Mouse (Mus musculus): ENCODE measurements at regions not wholly inside any gene's neighbourhood (a gene's known extent, or its start where the extent isn't known, plus 50 kb on each side); places are given as distances from the start of the nearest gene placed in this dataset.

DNA sequence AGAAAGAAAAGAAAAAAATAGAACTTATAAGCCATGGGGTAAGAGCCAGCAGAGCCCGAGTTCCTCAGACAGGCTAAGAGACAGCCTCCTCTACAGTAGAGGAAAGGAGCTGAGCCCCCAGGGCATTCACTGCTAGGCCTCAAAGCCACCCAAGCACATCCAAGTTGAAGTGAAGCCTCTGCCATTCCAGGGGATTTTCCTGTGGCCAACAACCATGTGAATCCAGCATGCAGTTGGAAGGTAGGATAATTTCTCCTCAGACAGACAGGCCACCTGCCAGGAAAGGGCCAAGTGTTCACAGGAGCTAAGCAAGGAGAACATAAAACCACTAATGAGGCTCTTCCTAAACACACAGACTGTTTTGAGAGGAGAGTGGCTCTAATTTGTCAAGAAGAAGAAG is 199.6 kb upstream of the Cdyl start:
- DNase-seq (ENCODE audit: low spot score in 2 of 2) = no peak

DNA sequence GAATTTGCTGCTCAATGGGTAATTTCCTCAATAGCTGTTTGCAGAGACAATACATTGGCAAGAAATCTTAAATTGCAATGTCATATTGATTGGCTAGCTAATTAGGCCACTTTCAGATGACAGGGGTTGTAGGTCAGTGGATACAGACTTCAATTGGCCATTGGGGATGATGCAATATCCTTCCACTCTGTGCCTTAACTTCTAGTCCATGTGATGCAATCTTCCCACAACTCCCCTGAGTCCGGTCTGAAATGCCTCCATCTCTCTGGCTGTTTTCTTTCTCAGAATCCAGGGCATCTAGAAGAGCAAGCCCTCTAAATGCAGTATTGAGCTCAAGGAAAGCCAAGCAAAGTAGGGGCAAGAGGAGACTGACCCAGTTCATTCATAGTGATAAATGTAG is 196.4 kb upstream of the Cdyl start:
- DNase-seq (ENCODE audit: low spot score in 2 of 2) = no peak

- no peak for DNase-seq (ENCODE audit: low spot score in 2 of 2)
Measured at GRCm38 (mm10) chr13:35463850-35464249, 195.8 kb upstream of the Cdyl start.

GRCm38 (mm10) chr13:35469361-35470198 is 190.1 kb upstream of the Cdyl start:
- peak in 1 of 2 experiments; percentile 45 for DNase-seq (ENCODE audit: low spot score in 2 of 2)

DNA sequence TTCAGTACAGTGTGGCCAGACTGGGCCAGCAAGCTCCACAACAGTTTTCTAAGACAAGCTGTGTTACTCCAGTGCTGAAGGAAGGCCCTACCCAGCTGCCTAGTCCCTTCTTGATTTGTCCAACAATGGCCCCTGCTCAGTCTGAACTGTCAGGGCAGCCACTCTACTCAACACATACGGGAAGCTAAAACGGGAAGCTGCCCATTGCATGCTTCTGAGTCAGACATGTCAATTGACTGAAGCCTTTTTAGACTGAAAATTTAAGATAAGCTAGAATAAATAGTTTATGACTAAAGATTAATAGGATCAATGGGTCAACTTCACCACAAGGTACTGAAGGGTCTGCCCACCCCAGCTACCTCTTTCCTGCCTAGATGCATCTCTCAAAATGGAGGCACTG is 181.4 kb upstream of the Cdyl start:
- no peak for DNase-seq (ENCODE audit: low spot score in 2 of 2)

- DNase-seq (ENCODE audit: low spot score in 2 of 2) = no peak
Measured at GRCm38 (mm10) chr13:35482340-35482739, 177.3 kb upstream of the Cdyl start.

DNA sequence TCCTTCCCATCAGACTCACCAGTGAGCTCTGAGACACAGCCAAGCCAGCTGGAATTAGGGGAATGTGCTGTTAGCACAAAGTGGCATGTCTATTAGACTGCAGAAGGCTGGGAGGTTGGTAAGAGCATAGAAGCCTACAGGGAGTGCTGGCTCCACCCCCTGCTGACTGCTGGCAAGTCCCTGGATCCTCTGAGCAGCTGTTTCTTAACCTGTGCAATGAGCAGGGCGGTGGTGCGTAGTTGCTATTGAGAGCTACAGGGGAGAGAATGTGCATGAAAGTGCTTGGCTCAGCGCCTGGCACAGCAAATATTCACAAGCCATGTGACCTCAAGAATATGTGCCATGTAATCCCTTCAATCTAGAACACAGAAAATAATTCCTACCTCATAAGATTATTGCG is 173.5 kb upstream of the Cdyl start:
- peak in 1 of 2 experiments; percentile 38 for DNase-seq (ENCODE audit: low spot score in 2 of 2)

DNA sequence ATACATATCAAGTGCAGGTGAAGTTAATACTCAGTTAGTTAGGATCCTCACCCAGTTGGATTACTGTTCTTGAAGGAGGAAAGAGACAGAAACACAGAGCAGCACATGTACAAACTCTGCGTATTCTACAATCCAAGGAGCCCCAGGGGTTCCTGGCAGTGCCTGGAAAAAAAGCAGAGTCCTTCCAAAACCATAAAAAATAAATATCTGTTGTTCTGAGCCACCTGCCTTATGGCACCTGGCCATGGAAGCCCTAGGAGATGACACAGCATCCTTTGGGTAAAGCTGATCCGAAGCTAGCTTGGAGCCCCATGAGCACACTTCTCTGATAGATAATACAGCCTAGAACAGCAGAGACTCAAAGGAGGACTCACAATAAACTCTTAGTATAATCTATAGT is 159.9 kb upstream of the Cdyl start:
- DNase-seq (ENCODE audit: low spot score in 2 of 2) = no peak

- DNase-seq (ENCODE audit: low spot score in 2 of 2) = no peak
Measured at GRCm38 (mm10) chr13:35500891-35501290, 158.7 kb upstream of the Cdyl start.

GRCm38 (mm10) chr13:35501351-35502146 is 158.1 kb upstream of the Cdyl start:
- peak in 1 of 2 experiments; percentile 44 for DNase-seq (ENCODE audit: low spot score in 2 of 2)

DNA sequence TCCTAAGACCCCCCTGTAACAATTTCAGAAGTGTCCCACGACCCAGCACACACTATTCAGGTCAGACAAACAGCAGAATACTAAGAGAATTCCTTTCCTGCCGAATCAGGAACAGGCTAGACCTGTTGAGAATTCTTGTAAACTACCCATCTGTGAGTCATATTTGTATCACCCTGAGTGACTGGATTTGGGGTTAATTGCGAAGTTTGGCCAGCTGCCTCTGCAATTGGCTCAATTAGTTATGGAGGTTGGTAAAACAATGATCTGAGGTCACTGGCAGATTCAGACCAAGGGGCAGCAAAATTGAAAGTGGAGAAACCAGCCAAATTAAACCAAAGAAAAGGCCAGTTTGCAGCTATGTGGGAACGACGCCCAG is 157.5 kb upstream of the Cdyl start:
- DNase-seq (ENCODE audit: low spot score in 2 of 2) = peak in 1 of 2 experiments; percentile 34

DNA sequence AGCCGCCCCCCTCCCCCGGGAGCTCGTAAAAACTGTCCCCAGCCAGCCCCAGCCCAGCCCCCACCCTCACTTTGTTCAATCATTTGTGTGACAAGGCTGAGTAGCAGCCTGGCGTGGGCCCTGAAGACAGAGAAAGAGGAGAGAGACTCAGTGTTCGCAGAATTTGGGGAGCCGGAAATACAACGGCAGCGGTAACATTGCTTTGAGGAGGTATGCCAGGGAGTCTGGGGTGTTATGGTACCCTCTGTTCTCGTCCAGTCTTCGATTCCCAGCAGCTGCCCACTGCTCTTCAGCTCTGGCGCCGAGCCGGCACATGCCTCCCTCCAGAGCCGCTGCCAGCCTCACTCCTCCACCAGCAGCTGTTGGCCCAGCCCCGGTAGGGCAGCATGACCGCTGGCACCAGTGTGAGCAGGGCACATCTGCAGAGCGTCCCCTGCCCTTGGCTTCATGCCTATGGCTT is 156.2 kb upstream of the Cdyl start:
- DNase-seq (ENCODE audit: low spot score in 2 of 2) = peak; percentile 60 to 78

DNA sequence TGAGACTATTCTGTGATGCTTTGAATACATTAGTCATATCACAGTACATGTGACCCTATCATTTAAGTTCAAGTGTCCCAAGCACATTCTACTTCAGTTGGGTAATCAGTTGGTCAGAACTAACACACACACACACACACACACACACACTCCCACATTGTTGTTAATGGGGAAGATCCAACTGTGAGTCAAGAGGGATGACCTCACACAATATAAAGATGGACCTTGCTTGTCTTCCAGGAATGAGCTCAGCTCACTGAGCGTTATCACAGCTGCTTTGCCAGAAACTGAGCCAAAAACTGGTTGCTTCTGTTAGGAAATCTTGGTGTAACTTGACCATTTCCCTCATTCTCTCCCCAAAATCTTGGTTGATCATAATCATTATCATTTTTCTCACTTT is 152.4 kb upstream of the Cdyl start:
- DNase-seq (ENCODE audit: low spot score in 2 of 2) = peak in 1 of 2 experiments; percentile 52

DNA sequence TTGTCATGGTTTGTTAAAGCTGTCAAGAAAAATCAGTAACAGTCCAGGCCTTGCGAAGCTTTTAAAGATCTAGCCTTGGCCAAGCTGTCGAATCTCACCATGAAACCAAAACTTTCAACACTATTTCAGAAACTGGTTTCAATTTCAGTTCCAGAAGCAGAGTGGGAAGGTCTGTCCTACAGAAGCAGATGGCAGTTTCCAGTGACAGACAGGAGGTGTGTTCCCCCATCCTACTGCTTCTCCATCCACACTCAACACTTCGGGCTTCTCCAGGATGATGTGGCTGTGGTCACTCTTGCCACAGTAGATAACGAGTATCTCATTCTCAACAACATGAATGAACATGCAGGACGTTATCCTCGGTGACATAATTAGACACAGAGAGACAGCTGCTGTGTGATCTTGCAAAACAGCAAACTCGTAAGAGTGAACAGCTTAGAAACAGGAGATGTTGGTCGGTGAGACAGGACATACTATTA is 147.6 kb upstream of the Cdyl start:
- no peak for DNase-seq (ENCODE audit: low spot score in 2 of 2)

- DNase-seq (ENCODE audit: low spot score in 2 of 2) = no peak
Measured at GRCm38 (mm10) chr13:35513120-35513519, 146.5 kb upstream of the Cdyl start.

DNA sequence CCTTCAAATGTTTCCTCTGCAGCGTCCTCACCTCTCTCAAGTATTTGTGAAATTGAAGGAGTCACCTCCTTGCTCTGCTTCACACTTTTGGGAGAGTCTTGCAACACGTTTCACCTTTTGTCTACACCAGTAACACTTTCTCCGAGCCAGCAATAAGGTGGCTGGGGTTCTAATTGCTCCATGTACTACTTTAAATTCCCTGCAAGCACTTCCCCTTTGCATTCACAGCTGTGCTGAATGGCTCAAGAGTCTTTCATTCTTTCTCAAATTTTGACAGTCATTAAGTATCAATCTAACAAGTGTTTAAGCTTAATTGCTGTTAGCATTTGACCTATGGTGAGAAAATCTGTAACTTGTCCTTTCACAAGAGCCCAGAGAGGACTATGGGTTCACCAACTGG is 144.3 kb upstream of the Cdyl start:
- no peak for DNase-seq (ENCODE audit: low spot score in 2 of 2)

- DNase-seq (ENCODE audit: low spot score in 2 of 2) = no peak
Measured at GRCm38 (mm10) chr13:35517692-35518091, 141.9 kb upstream of the Cdyl start.

DNA sequence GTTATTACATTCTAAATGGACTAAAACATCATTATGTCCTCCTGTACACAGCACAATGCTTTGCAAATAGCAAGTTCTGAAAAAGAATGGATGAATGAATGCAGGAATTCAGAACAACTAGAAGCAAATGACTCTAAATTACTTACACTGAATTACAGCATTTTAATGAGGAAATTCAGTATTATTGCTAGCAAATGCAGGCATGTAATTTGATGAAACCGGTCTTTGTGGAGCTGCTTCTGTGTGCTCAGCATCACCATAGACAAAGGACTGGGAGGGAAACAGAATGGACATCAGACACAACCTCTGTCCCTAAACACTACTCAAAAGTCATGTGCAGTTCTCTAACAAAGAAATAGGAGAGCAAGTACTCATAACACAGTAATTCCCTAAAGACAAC is 137.4 kb upstream of the Cdyl start:
- DNase-seq (ENCODE audit: low spot score in 2 of 2) = no peak

DNA sequence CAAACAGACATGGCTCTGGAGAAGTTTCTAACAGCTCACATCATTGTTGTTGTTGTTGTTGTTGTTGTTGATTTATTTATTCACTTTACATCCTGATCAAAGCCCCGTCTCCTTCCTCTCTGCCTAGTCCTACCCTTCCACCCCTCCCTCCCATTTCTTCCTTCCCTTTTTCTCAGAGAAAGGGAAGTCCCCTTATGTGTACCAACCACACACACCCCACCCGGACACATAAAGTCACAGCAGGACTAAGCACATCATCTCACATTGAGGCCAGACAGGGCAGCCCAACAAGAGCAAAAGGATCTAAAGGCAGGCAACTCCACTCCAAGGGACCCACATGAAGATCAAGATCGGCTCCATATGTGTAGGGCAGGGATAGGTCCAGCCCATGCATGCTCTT is 130.1 kb upstream of the Cdyl start:
- DNase-seq (ENCODE audit: low spot score in 2 of 2) = no peak

GRCm38 (mm10) chr13:35537106-35537505 is 122.5 kb upstream of the Cdyl start:
- DNase-seq (ENCODE audit: low spot score in 2 of 2) = no peak

GRCm38 (mm10) chr13:35537936-35538335 is 121.7 kb upstream of the Cdyl start:
- peak in 1 of 2 experiments; percentile 33 for DNase-seq (ENCODE audit: low spot score in 2 of 2)

DNA sequence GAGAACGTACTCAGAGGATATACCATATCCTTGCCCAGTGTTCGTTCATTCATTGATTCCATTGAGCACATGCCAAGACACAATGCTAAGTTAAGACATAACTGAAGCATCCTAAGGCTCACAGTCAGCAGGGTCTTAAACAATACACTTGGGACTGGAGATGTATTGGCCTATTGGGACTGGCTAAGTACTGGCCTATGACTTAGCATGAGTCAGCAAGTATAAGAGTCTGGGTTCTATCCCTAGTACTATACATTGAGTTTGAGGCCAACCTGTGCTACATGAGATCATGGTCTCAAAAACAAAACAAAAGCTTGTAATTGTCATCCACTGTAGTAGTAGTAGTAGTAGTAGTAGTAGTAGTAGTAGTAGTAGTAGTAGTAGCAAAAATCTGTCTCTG is 119.2 kb upstream of the Cdyl start:
- DNase-seq (ENCODE audit: low spot score in 2 of 2) = no peak
